Mouse (Mus musculus) stomach, postnatal 0 days (tissue): ENCODE measurements around the gene Cebpe.

Experiments
- CTCF ChIP-seq: IDR thresholded peaks from 2 replicates; pipeline ENCODE4 v1.5.1; 2016; ENCODE audit warnings: antibody characterized with exemption, low read depth, mild to moderate bottlenecking, moderate library complexity
- EP300 ChIP-seq: optimal IDR thresholded peaks from 2 replicates; pipeline ENCODE3; 2016; ENCODE audit warnings: antibody characterized with exemption

DNA sequence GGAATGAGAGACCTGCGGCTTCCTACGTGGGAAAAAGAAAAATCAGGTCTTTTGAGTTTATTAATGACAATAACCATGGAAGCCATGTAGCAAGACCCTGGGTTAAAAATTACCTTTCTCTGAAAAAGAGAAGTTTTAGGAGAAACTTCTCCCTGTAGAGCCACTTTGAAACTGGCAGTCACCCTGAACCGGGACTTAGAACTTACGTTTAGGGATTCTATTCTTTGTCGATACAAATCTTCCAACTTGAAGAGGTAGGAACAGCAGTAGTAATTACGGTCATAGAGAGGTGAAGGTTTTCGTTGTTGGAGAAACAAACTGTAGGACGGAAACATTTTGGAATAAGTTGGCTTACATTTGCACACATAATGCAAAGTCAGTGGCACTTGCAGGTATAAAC is 24.7 kb downstream of the Cebpe start:
- TF ChIP-seq CTCF (no peak), EP300 (no peak)
